Mouse (Mus musculus) limb, embryonic 15.5 days (tissue): Measurements from ENCODE around the gene Irf6. TPM values are rescaled to one million over a fixed set of nuclear protein-coding genes. Genes with fewer than 3 reads are reported as not detected.

Experiments
- ATAC-seq: fragments of 200-750 bp; cut with Nextera tagmentation; 2 replicates; pipeline ENCODE4 v1.8.0; 2017; ENCODE audit warnings: low read depth, moderate TSS enrichment; ENCODE audit not compliant: insufficient number of reproducible peaks, low FRiP score, low TSS enrichment
- H3K27ac ChIP-seq: fragments of 300-500 bp; sonication (generic); 2 replicates; pipeline ENCODE4 v1.5.1; 2015; ENCODE audit warnings: moderate library complexity, mild to moderate bottlenecking, inconsistent platforms
- H3K27me3 ChIP-seq: fragments of 300-500 bp; sonication (generic); 2 replicates; pipeline ENCODE4 v1.6.1; 2015; ENCODE audit warnings: inconsistent platforms
- H3K36me3 ChIP-seq: fragments of 300-500 bp; sonication (generic); 2 replicates; pipeline ENCODE4 v1.6.1; 2015; ENCODE audit warnings: inconsistent platforms
- H3K4me1 ChIP-seq: fragments of 300-500 bp; sonication (generic); 2 replicates; pipeline ENCODE4 v1.6.1; 2015; ENCODE audit warnings: inconsistent platforms
- H3K4me2 ChIP-seq: fragments of 300-500 bp; sonication (generic); 2 replicates; pipeline ENCODE4 v1.6.1; 2015; ENCODE audit warnings: mild to moderate bottlenecking, inconsistent platforms
- H3K4me3 ChIP-seq: fragments of 300-500 bp; sonication (generic); 2 replicates; pipeline ENCODE4 v1.5.1; 2015; ENCODE audit warnings: mild to moderate bottlenecking, inconsistent platforms
- H3K9ac ChIP-seq: fragments of 300-500 bp; sonication (generic); 2 replicates; pipeline ENCODE4 v1.6.1; 2015; ENCODE audit warnings: inconsistent platforms
- H3K9me3 ChIP-seq: fragments of 300-500 bp; sonication (generic); 2 replicates; pipeline ENCODE4 v1.6.1; 2016; ENCODE audit warnings: inconsistent platforms
- WGBS: fragments of 180-500 bp; shearing (Covaris S2); methylation state at CpG from one replicate; pipeline ENCODE4 v1.1.7; 2015; 5-methylcytosine and 5-hydroxymethylcytosine counted together
- polyA plus RNA-seq: library from polyadenylated mRNA; unstranded; fragments of >200 nt; fragmentation: Nextera tagmentation; extraction: Ambion mirVana; gene quantifications from 2 replicates; pipeline ENCODE4 v1.2.1, GENCODE M21; 2015

The Irf6 gene
- polyA plus RNA-seq, 1 experiment from 2014 or later, result 56.9 TPM

GRCm38 (mm10) chr1:193133726-193134125 lies 19.2 kb upstream of the Irf6 start:
- ATAC-seq, result no peak
- WGBS, result 83% methylated on average over 1 of the region's 1 CpGs
- no peaks in the 10 kb centered on the region for H3K27me3 ChIP-seq
- no peak overlapping the region for H3K4me3 ChIP-seq
- peaks cover 15% of the 10 kb centered on the region for H3K4me1 ChIP-seq
- H3K27ac ChIP-seq, result no peak overlapping the region
- H3K9me3 ChIP-seq, result no peaks in the 10 kb centered on the region
- H3K9ac ChIP-seq, result no peak overlapping the region
- H3K4me2 ChIP-seq, result no peak overlapping the region
- no peaks in the 10 kb centered on the region for H3K36me3 ChIP-seq

DNA sequence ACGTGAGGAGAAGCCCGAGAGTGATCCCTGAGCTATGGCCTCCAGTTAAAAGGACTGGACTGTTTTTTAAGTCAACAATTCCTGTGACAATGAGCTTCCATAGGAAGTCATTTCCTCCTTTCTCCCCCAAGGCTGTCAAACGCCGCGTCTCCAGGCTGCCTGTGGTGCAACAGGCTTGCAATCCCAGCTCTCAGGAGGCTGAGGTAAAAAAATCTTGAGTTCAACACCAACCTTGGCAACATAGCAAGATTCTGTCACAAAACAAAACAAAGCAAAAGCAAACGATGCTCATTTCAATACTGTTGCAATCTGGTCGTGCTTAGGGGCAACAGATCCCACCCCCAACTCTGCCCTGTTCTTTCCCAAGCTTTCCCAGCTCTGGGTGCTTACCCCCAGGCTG lies 14.8 kb upstream of the Irf6 start:
- Histone ChIP-seq H3K4me3 (no peak overlapping the region), H3K4me1 (peaks cover 15% of the 10 kb centered on the region), H3K27me3 (no peaks in the 10 kb centered on the region), H3K27ac (0 out of 2 replicates have a peak overlapping the region, but pooled peaks have one; percentile 3), H3K9ac (no peak overlapping the region), H3K9me3 (no peaks in the 10 kb centered on the region), H3K4me2 (no peak overlapping the region), H3K36me3 (no peaks in the 10 kb centered on the region)
- 30% methylated on average over 7 of the region's 7 CpGs for WGBS
- no peak for ATAC-seq

GRCm38 (mm10) chr1:193138669-193139068 lies 14.2 kb upstream of the Irf6 start:
- H3K4me1 ChIP-seq, result peaks cover 15% of the 10 kb centered on the region
- H3K36me3 ChIP-seq, result no peaks in the 10 kb centered on the region
- WGBS, result 33% methylated on average over 3 of the region's 3 CpGs
- ATAC-seq, result no peak
- no peak overlapping the region for H3K9ac ChIP-seq
- H3K4me3 ChIP-seq, result no peak overlapping the region
- no peaks in the 10 kb centered on the region for H3K9me3 ChIP-seq
- H3K4me2 ChIP-seq, result no peak overlapping the region
- H3K27me3 ChIP-seq, result no peaks in the 10 kb centered on the region
- 0 out of 2 replicates have a peak overlapping the region, but pooled peaks have one; percentile 3 for H3K27ac ChIP-seq

GRCm38 (mm10) chr1:193141118-193141517 lies 11.8 kb upstream of the Irf6 start:
- ATAC-seq, result no peak; the same call in 1 of the 2 replicates
- 43% methylated on average over 7 of the region's 7 CpGs for WGBS
- H3K4me2 ChIP-seq, result no peak overlapping the region

GRCm38 (mm10) chr1:193142517-193143062 lies 10.3 kb upstream of the Irf6 start:
- 0 out of 2 replicates have a peak, but pooled peaks have one; percentile 26 for ATAC-seq

More at GRCm38 (mm10) chr1:193141118-193141517, 11.8 kb upstream of the Irf6 start:
- no peaks in the 10 kb centered on the region for H3K27me3 ChIP-seq
- H3K9me3 ChIP-seq, result no peaks in the 10 kb centered on the region
- no peak overlapping the region for H3K4me3 ChIP-seq
- H3K27ac ChIP-seq, result peak overlapping the region; percentile 80
- no peak overlapping the region for H3K9ac ChIP-seq
- H3K36me3 ChIP-seq, result no peaks in the 10 kb centered on the region
- H3K4me1 ChIP-seq, result peaks cover 15% of the 10 kb centered on the region

DNA sequence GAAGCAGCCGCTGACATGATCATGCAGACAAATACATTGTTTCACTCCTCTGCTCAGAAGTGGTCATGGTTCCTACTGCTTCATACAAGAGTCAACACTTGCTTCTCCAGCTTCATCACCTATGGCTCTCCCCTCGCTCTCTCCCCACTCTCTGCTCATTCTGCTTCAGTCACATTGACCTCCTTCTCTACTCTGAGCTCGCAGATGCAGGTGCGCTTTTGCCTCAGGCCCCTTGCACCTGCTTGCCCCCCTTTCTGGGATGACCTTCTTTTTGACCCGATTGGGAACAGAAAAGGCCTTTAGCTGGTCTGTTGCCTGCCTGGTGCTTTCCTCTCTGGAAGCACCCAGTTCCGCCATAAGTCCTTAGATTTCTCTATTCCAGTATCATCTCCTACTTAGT lies 8.4 kb upstream of the Irf6 start:
- no peak for ATAC-seq
- H3K4me1 ChIP-seq, result 0 out of 2 replicates have a peak, but pooled peaks cover 5% of the 10 kb centered on the region

More at GRCm38 (mm10) chr1:193142517-193143062, 10.3 kb upstream of the Irf6 start:
- H3K36me3 ChIP-seq, result no peaks in the 10 kb centered on the region
- H3K4me2 ChIP-seq, result no peak overlapping the region
- no peak overlapping the region for H3K9ac ChIP-seq
- no peaks in the 10 kb centered on the region for H3K27me3 ChIP-seq
- no peaks in the 10 kb centered on the region for H3K9me3 ChIP-seq
- H3K27ac ChIP-seq, result no peak overlapping the region
- H3K4me3 ChIP-seq, result no peak overlapping the region
- peaks cover 15% of the 10 kb centered on the region for H3K4me1 ChIP-seq
- 67% methylated on average over 8 of the region's 8 CpGs for WGBS

DNA sequence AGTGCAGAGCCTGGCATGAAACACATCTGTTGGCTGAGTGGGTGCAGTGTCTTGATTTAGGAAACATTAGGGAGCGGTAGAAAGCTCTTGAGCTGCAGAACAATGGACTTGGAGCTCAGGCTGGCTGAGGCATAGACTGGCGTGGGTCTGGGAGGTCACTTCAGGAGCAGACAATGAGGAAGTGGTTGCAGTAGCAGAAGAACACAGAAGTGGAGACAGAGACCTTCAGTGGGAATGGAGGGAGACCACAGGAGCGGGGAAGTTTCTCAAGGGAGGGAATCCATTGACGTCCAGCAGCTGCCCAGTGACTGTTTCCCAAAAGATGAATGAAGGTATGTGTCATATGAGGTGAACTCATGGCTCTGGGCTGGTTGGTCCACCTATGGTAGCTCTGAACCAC lies 7.8 kb upstream of the Irf6 start:
- ATAC-seq, result no peak
- no peaks in the 10 kb centered on the region for H3K36me3 ChIP-seq
- WGBS, result 81% methylated on average over 4 of the region's 4 CpGs
- 0 out of 2 replicates have a peak, but pooled peaks cover 5% of the 10 kb centered on the region for H3K4me1 ChIP-seq
- no peak overlapping the region for H3K9ac ChIP-seq
- H3K27me3 ChIP-seq, result 0 out of 2 replicates have a peak, but pooled peaks cover 2% of the 10 kb centered on the region
- no peak overlapping the region for H3K4me3 ChIP-seq
- H3K27ac ChIP-seq, result no peak overlapping the region
- H3K9me3 ChIP-seq, result no peaks in the 10 kb centered on the region
- H3K4me2 ChIP-seq, result no peak overlapping the region

More for the DNA sequence above, 8.4 kb upstream of the Irf6 start:
- Histone ChIP-seq H3K27ac (no peak overlapping the region), H3K36me3 (no peaks in the 10 kb centered on the region), H3K9me3 (no peaks in the 10 kb centered on the region), H3K27me3 (0 out of 2 replicates have a peak, but pooled peaks cover under 1% of the 10 kb centered on the region), H3K4me3 (no peak overlapping the region), H3K9ac (no peak overlapping the region), H3K4me2 (no peak overlapping the region)
- 83% methylated on average over 6 of the region's 6 CpGs for WGBS

- no peak overlapping the region for H3K27ac ChIP-seq
- no peak overlapping the region for H3K4me2 ChIP-seq
- H3K36me3 ChIP-seq, result no peaks in the 10 kb centered on the region
- H3K9ac ChIP-seq, result no peak overlapping the region
- H3K27me3 ChIP-seq, result 0 out of 2 replicates have a peak, but pooled peaks cover 2% of the 10 kb centered on the region
- no peak overlapping the region for H3K4me3 ChIP-seq
- peaks cover 11% of the 10 kb centered on the region; the same call in 1 of the 2 replicates for H3K4me1 ChIP-seq
- no peaks in the 10 kb centered on the region for H3K9me3 ChIP-seq
- 92% methylated on average over 1 of the region's 1 CpGs for WGBS
- ATAC-seq, result no peak
Observed at GRCm38 (mm10) chr1:193146416-193146815, 6.5 kb upstream of the Irf6 start.

DNA sequence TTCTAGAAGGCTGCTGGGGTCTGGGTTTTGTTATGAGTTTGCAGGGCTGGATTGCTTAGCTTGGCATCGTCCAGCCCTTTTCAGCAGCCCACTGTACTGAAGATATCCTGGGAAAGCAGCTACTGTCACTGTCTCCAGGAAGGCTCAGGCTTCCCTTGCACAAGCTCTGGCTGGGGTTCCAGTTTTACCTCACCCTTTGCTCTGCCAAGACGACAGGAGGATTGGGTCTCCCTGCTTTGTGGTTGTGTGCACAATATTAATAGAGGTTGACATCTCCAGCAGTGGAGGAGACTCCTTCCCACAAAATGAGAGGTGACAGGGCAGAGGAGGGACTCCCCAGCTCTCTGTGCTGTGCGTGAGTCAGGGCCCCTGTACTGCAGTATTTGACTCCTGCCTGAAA lies 3.7 kb upstream of the Irf6 start:
- 53% methylated on average over 3 of the region's 3 CpGs for WGBS
- peaks cover 16% of the 10 kb centered on the region for H3K27me3 ChIP-seq
- no peaks in the 10 kb centered on the region for H3K9me3 ChIP-seq
- H3K36me3 ChIP-seq, result no peaks in the 10 kb centered on the region
- H3K27ac ChIP-seq, result no peak overlapping the region
- peaks cover 23% of the 10 kb centered on the region for H3K4me1 ChIP-seq
- no peak overlapping the region for H3K4me3 ChIP-seq
- ATAC-seq, result no peak
- H3K9ac ChIP-seq, result no peak overlapping the region
- H3K4me2 ChIP-seq, result no peak overlapping the region

- Histone ChIP-seq H3K27me3 (peaks cover 22% of the 10 kb centered on the region), H3K4me3 (no peak overlapping the region), H3K27ac (no peak overlapping the region), H3K36me3 (no peaks in the 10 kb centered on the region), H3K9me3 (no peaks in the 10 kb centered on the region), H3K4me1 (peaks cover 23% of the 10 kb centered on the region), H3K9ac (no peak overlapping the region), H3K4me2 (no peak overlapping the region)
- WGBS, result 39% methylated on average over 7 of the region's 7 CpGs
- ATAC-seq, result 0 out of 2 replicates have a peak, but pooled peaks have one; percentile 10
Observed at GRCm38 (mm10) chr1:193151134-193151533, 1.8 kb upstream of the Irf6 start.

- Histone ChIP-seq H3K4me3 (peak overlapping the region; percentile 45), H3K9me3 (no peaks in the 10 kb centered on the region), H3K9ac (peak overlapping the region; percentile 26; the same call in 1 of the 2 replicates), H3K36me3 (no peaks in the 10 kb centered on the region), H3K27ac (peak overlapping the region; percentile 40; the same call in 1 of the 2 replicates), H3K27me3 (peaks cover 22% of the 10 kb centered on the region), H3K4me2 (peak overlapping the region; percentile 67), H3K4me1 (peaks cover 35% of the 10 kb centered on the region)
- WGBS, result 24% methylated on average over 16 of the region's 16 CpGs
- ATAC-seq, result no peak
Observed at GRCm38 (mm10) chr1:193153561-193153960, 650 bp downstream of the Irf6 start.

DNA sequence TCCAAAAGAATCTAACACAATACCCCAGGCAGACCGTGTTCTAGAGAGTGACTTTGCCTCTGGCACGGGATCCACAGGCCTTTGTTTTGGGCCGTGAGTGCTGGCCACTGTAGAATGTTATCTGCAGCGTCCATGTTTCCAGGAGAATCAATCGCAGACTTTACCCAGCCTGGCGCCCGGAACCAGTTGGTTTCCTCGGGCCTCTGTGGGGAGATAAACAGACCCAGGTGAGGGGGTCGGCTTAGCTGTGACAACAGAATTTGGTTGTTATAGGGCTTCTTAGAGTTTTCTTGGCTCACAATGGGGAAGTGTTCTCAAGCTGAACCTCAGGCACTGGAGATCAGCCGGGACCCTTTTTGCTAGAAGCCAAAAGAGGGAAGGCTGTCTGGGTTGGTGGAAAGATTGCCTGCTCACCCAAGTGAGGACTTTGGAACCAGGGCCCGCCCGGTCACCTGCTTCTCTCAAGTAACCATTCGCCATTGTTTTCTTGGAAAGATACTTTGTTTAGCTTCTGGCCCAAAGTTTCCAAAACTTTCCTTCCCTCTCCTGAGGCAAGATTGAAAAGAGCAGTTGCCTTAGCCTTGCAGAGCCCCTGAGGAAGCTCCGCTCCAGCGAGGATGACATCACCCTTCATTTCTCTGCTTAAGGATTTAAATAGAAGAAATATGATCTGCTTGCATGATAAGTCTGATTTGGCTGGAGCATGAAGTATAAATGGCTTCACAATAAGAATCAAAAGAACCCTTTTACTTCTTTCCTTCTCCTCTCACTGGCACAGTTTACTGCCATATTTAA lies 3.6 kb downstream of the Irf6 start:
- WGBS, result 65% methylated on average over 15 of the region's 15 CpGs
- peak overlapping the region; percentile 73 for H3K27ac ChIP-seq
- no peak overlapping the region for H3K9ac ChIP-seq
- peaks cover 20% of the 10 kb centered on the region for H3K27me3 ChIP-seq
- no peaks in the 10 kb centered on the region for H3K36me3 ChIP-seq
- H3K4me1 ChIP-seq, result peaks cover 36% of the 10 kb centered on the region
- no peaks in the 10 kb centered on the region for H3K9me3 ChIP-seq
- ATAC-seq, result no peak
- H3K4me3 ChIP-seq, result no peak overlapping the region
- H3K4me2 ChIP-seq, result no peak overlapping the region
